Mouse (Mus musculus): ENCODE measurements around the gene Slc6a16. TPM values are rescaled to one million over a fixed set of nuclear protein-coding genes. Genes with fewer than 3 reads are reported as not detected.
A peak's percentile ranks its signal among the peaks of the same experiment; 100 is the strongest.

Slc6a16 gene
- 1 to 10 TPM; 1.7 to 2.8 TPM for total RNA-seq (2021)
- long read RNA-seq, experiment 1, partial matches to known transcripts: 0 of 7 reads
- long read RNA-seq, experiment 1, other reads (novel, unspliced or antisense): 7 of 7 reads
- long read RNA-seq, experiment 2, partial matches to known transcripts: 1 of 8 reads
- long read RNA-seq, experiment 2, other reads (novel, unspliced or antisense): 7 of 8 reads

GRCm38 (mm10) chr7:45240633-45241388, at the start of gene Slc6a16:
Gene Slc6a16 (plus strand): TSS chr7:45241085.
- peak within 1 kb of the TSS; percentile 77 for H3K27ac ChIP-seq
- no peak for TF ChIP-seq CTCF (conservative IDR thresholded peaks at IDR 0.05)
- peak within 1 kb of the TSS; percentile 49 for H3K4me3 ChIP-seq
- peak; percentile 31 to 63 for DNase-seq (ENCODE audit: low spot score in 2 of 2)

GRCm38 (mm10) chr7:45191161-45191560, 49.7 kb upstream of the Slc6a16 start:
- Histone ChIP-seq H3K27ac (no peak overlapping the region), H3K4me3 (no peak overlapping the region)
- DNase-seq (ENCODE audit: low spot score in 2 of 2): no peak
- no peak for TF ChIP-seq CTCF (conservative IDR thresholded peaks at IDR 0.05)

- no peak for TF ChIP-seq CTCF (conservative IDR thresholded peaks at IDR 0.05)
- DNase-seq (ENCODE audit: low spot score in 2 of 2): no peak
These were observed 49.0 kb upstream of the Slc6a16 start for GRCm38 (mm10) chr7:45191803-45192363.

GRCm38 (mm10) chr7:45192585-45193310, 48.1 kb upstream of the Slc6a16 start:
- DNase-seq (ENCODE audit: low spot score in 2 of 2): no peak
- no peak for TF ChIP-seq CTCF (conservative IDR thresholded peaks at IDR 0.05)
- Histone ChIP-seq H3K4me3 (no peak overlapping the region), H3K27ac (no peak overlapping the region)

More at GRCm38 (mm10) chr7:45191803-45192363, 49.0 kb upstream of the Slc6a16 start:
- Histone ChIP-seq H3K27ac (no peak overlapping the region), H3K4me3 (no peak overlapping the region)

GRCm38 (mm10) chr7:45193406-45193805, 47.5 kb upstream of the Slc6a16 start:
- H3K27ac ChIP-seq: no peak overlapping the region

GRCm38 (mm10) chr7:45193871-45194785, 46.8 kb upstream of the Slc6a16 start:
- TF ChIP-seq CTCF (conservative IDR thresholded peaks at IDR 0.05): no peak
- no peak for DNase-seq (ENCODE audit: low spot score in 2 of 2)
- no peak overlapping the region for H3K27ac ChIP-seq
- no peak overlapping the region for H3K4me3 ChIP-seq

More at GRCm38 (mm10) chr7:45193406-45193805, 47.5 kb upstream of the Slc6a16 start:
- 0 out of 2 replicates have a peak, but pooled peaks have one; percentile 17 for TF ChIP-seq CTCF (conservative IDR thresholded peaks at IDR 0.05)
- no peak overlapping the region for H3K4me3 ChIP-seq
- DNase-seq (ENCODE audit: low spot score in 2 of 2): no peak

GRCm38 (mm10) chr7:45195341-45196175, 45.3 kb upstream of the Slc6a16 start:
- TF ChIP-seq CTCF (conservative IDR thresholded peaks at IDR 0.05): no peak
- no peak for DNase-seq (ENCODE audit: low spot score in 2 of 2)
- Histone ChIP-seq H3K4me3 (no peak overlapping the region), H3K27ac (no peak overlapping the region)

- no peak for DNase-seq (ENCODE audit: low spot score in 2 of 2)
- Histone ChIP-seq H3K4me3 (no peak overlapping the region), H3K27ac (no peak overlapping the region)
- TF ChIP-seq CTCF (conservative IDR thresholded peaks at IDR 0.05): no peak
These were observed 44.7 kb upstream of the Slc6a16 start for GRCm38 (mm10) chr7:45196176-45196535.

GRCm38 (mm10) chr7:45196994-45197393, 43.9 kb upstream of the Slc6a16 start:
- no peak overlapping the region for H3K4me3 ChIP-seq

GRCm38 (mm10) chr7:45198435-45198834, 42.5 kb upstream of the Slc6a16 start:
- TF ChIP-seq CTCF (conservative IDR thresholded peaks at IDR 0.05): peak; percentile 85
- Histone ChIP-seq H3K4me3 (no peak overlapping the region), H3K27ac (peak overlapping the region; percentile 62; the same call in 1 of the 2 replicates)
- peak in 1 of 2 experiments; percentile 75 for DNase-seq (ENCODE audit: low spot score in 2 of 2)

More at GRCm38 (mm10) chr7:45196994-45197393, 43.9 kb upstream of the Slc6a16 start:
- no peak for TF ChIP-seq CTCF (conservative IDR thresholded peaks at IDR 0.05)
- no peak for DNase-seq (ENCODE audit: low spot score in 2 of 2)
- no peak overlapping the region for H3K27ac ChIP-seq

- H3K4me3 ChIP-seq: no peak overlapping the region
- peak overlapping the region; percentile 62; the same call in 1 of the 2 replicates for H3K27ac ChIP-seq
- DNase-seq (ENCODE audit: low spot score in 2 of 2): no peak
- TF ChIP-seq CTCF (conservative IDR thresholded peaks at IDR 0.05): no peak
These were observed 41.9 kb upstream of the Slc6a16 start for GRCm38 (mm10) chr7:45198961-45199360.

All from layer of hippocampus, adult 2 months (tissue).